Mouse (Mus musculus) kidney, embryonic 15.5 days (tissue): ENCODE measurements around the gene Fam166a. TPM values are rescaled to one million over a fixed set of nuclear protein-coding genes. Genes with fewer than 3 reads are reported as not detected.

Experiments
- ATAC-seq: fragments of 200-750 bp; cut with Nextera tagmentation; replicated peaks from 2 replicates; pipeline ENCODE4 v1.8.0; 2017; ENCODE audit warnings: moderate TSS enrichment; ENCODE audit not compliant: low FRiP score
- H3K27ac ChIP-seq: fragments of 300-500 bp; sonication (generic); 2 replicates; pipeline ENCODE4 v1.5.1; 2015; ENCODE audit warnings: mild to moderate bottlenecking, inconsistent platforms
- H3K27me3 ChIP-seq: fragments of 300-500 bp; sonication (generic); 2 replicates; pipeline ENCODE4 v1.6.1; 2015; ENCODE audit warnings: inconsistent platforms
- H3K36me3 ChIP-seq: fragments of 300-500 bp; sonication (generic); 2 replicates; pipeline ENCODE4 v1.6.1; 2015; ENCODE audit warnings: inconsistent platforms
- H3K4me1 ChIP-seq: fragments of 300-500 bp; sonication (generic); 2 replicates; pipeline ENCODE4 v1.6.1; 2015; ENCODE audit warnings: inconsistent platforms
- H3K4me2 ChIP-seq: fragments of 300-500 bp; sonication (generic); 2 replicates; pipeline ENCODE4 v1.6.1; 2015; ENCODE audit warnings: moderate library complexity, mild to moderate bottlenecking, inconsistent platforms
- H3K4me3 ChIP-seq: fragments of 300-500 bp; sonication (generic); replicated peaks from 2 replicates; pipeline ENCODE4 v1.5.1; 2015; ENCODE audit warnings: mild to moderate bottlenecking, inconsistent platforms
- H3K9ac ChIP-seq: fragments of 300-500 bp; sonication (generic); 2 replicates; pipeline ENCODE4 v1.6.1; 2015; ENCODE audit warnings: mild to moderate bottlenecking, inconsistent platforms
- H3K9me3 ChIP-seq: fragments of 300-500 bp; sonication (generic); replicated peaks from 2 replicates; pipeline ENCODE4 v1.6.1; 2016; ENCODE audit warnings: inconsistent platforms
- whole genome bisulfite sequencing: fragments of 180-500 bp; shearing (Covaris S2); methylation state at CpG from one replicate; pipeline ENCODE4 v1.1.7; 2015; ENCODE audit warnings: mixed read lengths; 5-methylcytosine and 5-hydroxymethylcytosine counted together
- polyA plus RNA-seq: library from polyadenylated mRNA; unstranded; fragments of >200 nt; fragmentation: Nextera tagmentation; extraction: Ambion mirVana; gene quantifications from 2 replicates; pipeline ENCODE4 v1.2.1, GENCODE M21; 2015

Gene Fam166a
- 1.4 and 1.9 TPM in 2 replicates for polyA plus RNA-seq

DNA sequence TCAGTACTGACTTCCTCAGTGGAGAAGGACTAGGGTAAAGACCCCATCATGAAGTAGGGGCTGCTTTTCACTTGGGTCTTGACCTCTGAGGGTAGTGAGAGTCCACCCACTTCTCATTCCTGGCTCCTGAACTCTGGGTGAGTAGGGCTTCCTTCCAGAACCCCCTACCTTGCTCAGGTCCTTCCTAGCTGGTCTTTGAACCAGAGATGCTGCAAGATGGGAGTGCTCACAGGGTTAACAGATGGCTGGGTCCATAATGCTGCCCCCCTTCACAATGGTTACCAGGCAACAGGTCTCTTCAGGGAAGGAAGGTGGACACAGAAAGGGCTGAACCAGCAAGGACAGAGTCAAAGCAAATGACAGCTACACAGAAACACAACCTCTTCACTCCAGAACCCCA lies at the start of gene Fam166a:
Fam166a (plus strand) TSS at position 301 of the 400 bp plus-strand sequence.
- no peak for ATAC-seq
- H3K4me2 ChIP-seq: no peak within 1 kb of the TSS

DNA sequence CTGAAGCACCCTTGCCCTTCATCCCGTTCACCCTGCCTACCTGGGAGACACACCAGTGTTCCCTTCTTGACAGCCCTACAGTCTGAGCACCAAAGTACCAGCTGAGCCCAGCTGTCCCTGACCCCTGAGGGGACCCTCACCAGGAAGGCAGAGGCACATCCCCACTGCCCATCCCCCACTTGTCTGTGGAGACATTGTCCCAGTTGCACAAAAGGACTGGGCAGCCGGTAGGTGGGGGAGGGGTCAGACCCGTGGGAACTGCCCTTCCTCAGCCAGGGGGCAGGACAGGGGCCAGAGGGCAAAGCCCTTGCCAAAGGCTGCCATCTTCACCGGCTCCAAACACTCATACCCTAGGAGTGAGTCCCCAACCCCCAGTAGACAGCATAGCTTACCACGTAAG lies 48.8 kb upstream of the Fam166a start:
- no peak overlapping the region for H3K27ac ChIP-seq
- H3K27me3 ChIP-seq: no peaks in the 10 kb centered on the region
- no peak overlapping the region for H3K4me2 ChIP-seq
- WGBS: 30% methylated on average over 5 of the region's 5 CpGs
- H3K9ac ChIP-seq: no peak overlapping the region
- no peaks in the 10 kb centered on the region for H3K36me3 ChIP-seq
- no peak overlapping the region for H3K4me3 ChIP-seq
- H3K9me3 ChIP-seq: no peaks in the 10 kb centered on the region
- peaks cover 68% of the 10 kb centered on the region for H3K4me1 ChIP-seq
- ATAC-seq: no peak

More for the DNA sequence above, at the start of gene Fam166a:
- Histone ChIP-seq H3K36me3 (peaks cover 13% of the 10 kb centered on the region), H3K27me3 (no peaks in the 10 kb centered on the region), H3K27ac (no peak within 1 kb of the TSS), H3K4me1 (peaks cover 6% of the 10 kb centered on the region), H3K9ac (no peak within 1 kb of the TSS), H3K9me3 (no peaks in the 10 kb centered on the region), H3K4me3 (no peak within 1 kb of the TSS)

DNA sequence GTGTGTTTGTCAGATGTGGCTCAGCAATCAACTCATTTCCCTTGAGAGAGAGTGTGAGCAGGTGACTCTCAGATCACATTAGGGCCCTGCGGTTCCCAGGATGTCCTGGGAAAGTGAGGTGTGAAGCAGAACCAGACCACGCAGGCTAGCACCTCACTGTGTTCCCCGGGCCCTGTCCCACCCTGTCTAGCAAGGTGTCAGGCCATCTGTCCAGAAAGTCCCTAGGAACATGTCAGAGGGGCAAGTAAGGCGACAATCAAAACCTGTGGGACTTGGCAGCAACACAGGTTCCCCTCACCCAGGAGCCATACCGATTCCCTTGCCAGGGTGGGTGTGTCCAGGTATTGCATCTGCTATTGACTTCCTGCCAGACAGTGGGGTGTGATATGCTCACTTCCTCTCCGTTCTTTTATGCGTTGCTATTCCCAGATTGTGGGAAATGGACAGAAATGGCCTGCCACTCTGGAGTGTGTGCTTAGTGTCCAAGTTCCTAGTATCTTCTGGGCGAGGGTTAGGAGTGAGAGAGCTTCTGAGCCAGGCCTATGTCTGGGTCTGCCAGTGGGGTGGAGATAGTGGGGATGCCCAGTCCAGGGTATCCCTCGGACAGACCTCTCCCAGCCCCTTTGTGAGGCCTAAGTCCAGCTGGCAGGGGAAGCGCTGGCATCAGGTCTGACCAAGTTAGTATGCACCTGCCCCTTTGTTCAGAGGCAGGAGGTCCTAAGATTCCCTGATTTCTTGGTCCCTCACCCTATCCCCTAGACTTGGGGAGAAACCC lies 48.0 kb upstream of the Fam166a start:
- H3K4me3 ChIP-seq: no peak overlapping the region
- peak overlapping the region; percentile 19 for H3K27ac ChIP-seq
- H3K9me3 ChIP-seq: no peaks in the 10 kb centered on the region
- WGBS: 51% methylated on average over 10 of the region's 10 CpGs
- no peaks in the 10 kb centered on the region for H3K36me3 ChIP-seq
- no peaks in the 10 kb centered on the region for H3K27me3 ChIP-seq
- ATAC-seq: no peak
- H3K9ac ChIP-seq: no peak overlapping the region
- H3K4me1 ChIP-seq: peaks cover 71% of the 10 kb centered on the region
- H3K4me2 ChIP-seq: no peak overlapping the region

DNA sequence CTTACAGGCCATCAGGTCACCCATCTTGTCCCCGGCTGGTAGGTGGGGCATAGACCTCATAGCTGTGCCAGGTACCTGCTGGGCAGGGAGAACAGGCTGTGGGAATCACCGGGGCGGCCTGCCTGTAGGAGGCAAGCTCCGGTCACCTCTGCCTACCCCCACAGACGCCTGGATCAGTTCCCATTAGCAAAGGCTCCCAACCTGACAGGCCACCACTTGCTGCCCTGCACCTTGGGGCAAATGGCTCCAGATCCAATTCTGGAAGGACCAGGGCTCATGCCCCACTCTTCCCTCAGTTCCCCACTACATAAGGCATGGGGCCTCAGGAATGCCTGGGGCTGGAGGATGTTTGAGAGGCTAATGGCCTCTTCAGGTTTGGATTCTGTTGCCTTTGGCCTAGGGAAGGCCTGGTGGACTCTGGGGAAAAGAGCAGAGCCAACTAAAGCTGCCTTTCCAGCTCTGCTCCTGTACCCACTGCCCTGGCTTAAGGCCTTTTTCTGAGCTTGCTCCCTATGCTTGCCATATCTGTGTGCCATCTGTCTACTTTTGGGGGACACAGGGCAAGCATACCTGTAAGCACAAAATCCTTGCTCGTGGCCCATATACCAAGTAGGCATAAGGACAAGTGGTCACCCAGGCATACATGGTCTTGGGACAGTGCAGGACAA lies 47.3 kb upstream of the Fam166a start:
- no peak for ATAC-seq
- Histone ChIP-seq H3K36me3 (no peaks in the 10 kb centered on the region), H3K27me3 (0 out of 2 replicates have a peak, but pooled peaks cover under 1% of the 10 kb centered on the region), H3K9ac (no peak overlapping the region), H3K4me3 (no peak overlapping the region), H3K27ac (no peak overlapping the region), H3K4me1 (peaks cover 76% of the 10 kb centered on the region), H3K9me3 (no peaks in the 10 kb centered on the region), H3K4me2 (no peak overlapping the region)
- WGBS: 83% methylated on average over 6 of the region's 6 CpGs

DNA sequence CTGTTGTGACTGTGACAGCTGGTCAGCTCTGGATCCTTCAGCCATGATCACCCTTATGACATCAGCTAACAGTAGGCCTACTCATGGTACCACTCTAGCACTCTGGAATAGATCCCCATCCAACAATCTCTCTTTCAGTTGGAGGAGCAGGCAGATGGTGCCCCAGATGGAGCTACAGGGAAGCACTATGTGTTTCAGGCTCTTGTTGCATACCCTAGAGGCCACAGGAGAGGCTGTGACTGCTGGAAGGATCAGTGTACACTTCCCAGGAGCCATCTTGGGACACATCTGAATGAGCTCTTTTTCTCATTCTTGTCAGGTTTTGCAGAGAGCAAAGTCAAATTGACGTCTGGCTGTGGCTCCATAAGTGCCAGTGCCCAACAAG lies 46.8 kb upstream of the Fam166a start:
- H3K4me1 ChIP-seq: peaks cover 81% of the 10 kb centered on the region
- no peaks in the 10 kb centered on the region for H3K9me3 ChIP-seq
- no peak overlapping the region for H3K4me3 ChIP-seq
- H3K27me3 ChIP-seq: 0 out of 2 replicates have a peak, but pooled peaks cover 3% of the 10 kb centered on the region
- ATAC-seq: no peak
- H3K9ac ChIP-seq: no peak overlapping the region
- WGBS: 67% methylated on average over 1 of the region's 1 CpGs
- H3K27ac ChIP-seq: no peak overlapping the region
- no peaks in the 10 kb centered on the region for H3K36me3 ChIP-seq
- no peak overlapping the region for H3K4me2 ChIP-seq

DNA sequence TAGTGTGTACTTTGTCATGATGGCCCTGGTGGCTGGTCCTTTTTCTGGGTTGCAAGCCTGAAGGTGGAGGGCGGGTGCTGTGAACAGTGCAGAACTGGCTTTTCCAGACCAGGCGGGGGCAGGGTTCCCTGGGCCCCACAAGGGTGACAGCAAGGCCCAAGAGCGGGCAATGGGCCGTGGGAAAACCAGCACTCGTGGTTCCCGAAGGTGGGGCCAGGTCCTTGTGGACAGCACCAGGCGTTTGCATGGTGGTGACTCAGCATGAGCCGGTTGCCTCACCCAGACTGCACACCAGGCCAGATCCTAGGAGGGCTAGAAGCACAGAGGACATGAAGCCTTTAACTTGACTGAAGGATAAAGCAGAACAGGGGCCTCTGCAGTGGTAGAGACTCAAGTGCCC lies 45.9 kb upstream of the Fam166a start:
- ATAC-seq: no peak
- 47% methylated on average over 8 of the region's 8 CpGs for WGBS
- no peak overlapping the region for H3K4me2 ChIP-seq
- no peaks in the 10 kb centered on the region for H3K36me3 ChIP-seq
- peaks cover 82% of the 10 kb centered on the region for H3K4me1 ChIP-seq
- peaks cover 5% of the 10 kb centered on the region; the same call in 1 of the 2 replicates for H3K27me3 ChIP-seq
- H3K9me3 ChIP-seq: no peaks in the 10 kb centered on the region
- H3K4me3 ChIP-seq: no peak overlapping the region
- H3K27ac ChIP-seq: peak overlapping the region; percentile 10; the same call in 1 of the 2 replicates
- H3K9ac ChIP-seq: no peak overlapping the region

DNA sequence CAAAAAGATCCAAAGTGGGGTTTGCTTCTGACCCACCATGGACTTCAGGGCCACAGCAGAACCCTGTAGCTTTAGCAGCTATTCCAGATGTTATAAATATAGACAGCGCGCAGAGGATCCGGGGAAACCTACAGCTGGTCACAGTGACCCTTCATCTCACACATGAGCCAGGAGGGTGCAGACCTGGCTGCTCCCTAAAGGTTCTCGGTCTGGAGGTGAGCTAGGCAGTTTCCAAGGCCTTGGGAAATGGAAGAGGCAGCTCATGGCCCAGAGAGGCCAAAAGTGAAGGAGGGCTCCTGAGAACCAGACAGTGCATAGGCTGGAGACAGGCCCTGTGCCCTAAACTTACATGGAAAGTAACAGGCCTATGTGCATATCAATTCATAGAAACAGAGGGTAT lies 44.7 kb upstream of the Fam166a start:
- H3K9me3 ChIP-seq: no peaks in the 10 kb centered on the region
- H3K4me3 ChIP-seq: no peak overlapping the region
- peaks cover 17% of the 10 kb centered on the region for H3K27me3 ChIP-seq
- H3K9ac ChIP-seq: no peak overlapping the region
- 94% methylated on average over 4 of the region's 4 CpGs for WGBS
- no peak for ATAC-seq
- H3K4me1 ChIP-seq: peaks cover 82% of the 10 kb centered on the region
- no peak overlapping the region for H3K4me2 ChIP-seq
- H3K36me3 ChIP-seq: no peaks in the 10 kb centered on the region
- no peak overlapping the region for H3K27ac ChIP-seq

DNA sequence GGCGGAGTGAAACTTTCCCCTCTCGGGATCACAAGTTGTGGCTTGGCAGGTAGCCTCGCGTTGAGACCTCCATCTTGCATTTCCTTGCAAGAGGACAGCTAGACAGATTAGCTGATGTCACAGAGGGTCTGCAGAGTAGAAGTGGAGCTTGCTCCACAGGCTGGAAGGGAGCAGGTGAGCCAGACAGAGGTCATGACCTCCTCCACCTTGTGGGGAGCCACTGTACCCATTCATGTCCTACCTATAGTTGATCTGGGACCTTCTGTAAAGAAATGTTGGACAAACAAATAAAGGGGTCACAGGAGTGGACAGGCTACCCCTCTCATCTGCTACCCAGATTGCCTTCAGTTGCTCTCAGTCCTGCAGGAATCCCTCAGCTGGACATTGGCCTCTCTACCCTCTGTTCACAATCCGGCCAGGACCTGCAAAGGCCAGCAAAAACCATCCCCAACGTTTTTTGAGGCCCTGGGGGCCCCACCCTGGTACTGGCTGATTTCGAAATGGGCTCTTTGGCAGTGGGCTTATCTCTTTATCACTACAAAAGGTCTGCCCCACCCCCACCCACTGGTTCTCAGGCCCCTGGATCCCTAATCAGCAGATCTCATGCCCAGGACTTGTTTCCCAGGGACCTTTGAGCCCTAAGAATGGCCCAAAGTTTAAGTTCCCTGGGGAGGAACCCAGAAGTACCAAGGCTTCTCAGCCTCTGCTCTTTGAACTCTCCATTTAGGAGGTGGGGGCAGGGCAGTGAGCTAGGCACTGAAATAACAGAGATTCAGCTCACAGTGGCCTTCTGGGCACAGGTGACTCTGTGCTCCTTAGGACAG lies 43.5 kb upstream of the Fam166a start:
- Histone ChIP-seq H3K4me3 (no peak overlapping the region), H3K4me2 (no peak overlapping the region), H3K27ac (peak overlapping the region; percentile 91), H3K9me3 (no peaks in the 10 kb centered on the region), H3K36me3 (no peaks in the 10 kb centered on the region), H3K9ac (no peak overlapping the region), H3K27me3 (peaks cover 30% of the 10 kb centered on the region), H3K4me1 (peaks cover 83% of the 10 kb centered on the region)
- 45% methylated on average over 7 of the region's 7 CpGs for WGBS
- ATAC-seq: no peak

DNA sequence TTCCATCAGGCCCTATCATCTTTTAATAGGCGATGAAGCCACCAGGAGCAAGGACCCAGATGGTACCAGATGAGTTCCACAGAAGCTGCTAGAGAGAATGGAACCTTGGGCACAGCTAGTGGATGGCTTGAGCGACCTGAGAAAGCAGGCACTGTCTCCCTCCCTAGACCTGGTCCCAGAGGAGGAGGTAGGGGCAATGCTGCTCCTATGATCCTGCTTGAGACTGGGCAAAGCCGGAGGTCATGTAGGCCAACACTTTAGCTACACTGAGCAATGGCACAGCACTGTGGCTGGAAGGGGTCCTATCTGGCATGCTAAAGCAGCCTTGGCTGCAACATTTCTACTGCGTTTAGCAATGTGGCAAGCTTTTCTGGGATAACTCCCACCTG lies 42.9 kb upstream of the Fam166a start:
- WGBS: 78% methylated on average over 4 of the region's 4 CpGs
- H3K27me3 ChIP-seq: peaks cover 34% of the 10 kb centered on the region
- H3K9me3 ChIP-seq: no peaks in the 10 kb centered on the region
- H3K27ac ChIP-seq: peak overlapping the region; percentile 91
- H3K9ac ChIP-seq: no peak overlapping the region
- H3K36me3 ChIP-seq: no peaks in the 10 kb centered on the region
- no peak for ATAC-seq
- no peak overlapping the region for H3K4me3 ChIP-seq
- H3K4me1 ChIP-seq: peaks cover 81% of the 10 kb centered on the region
- 0 out of 2 replicates have a peak overlapping the region, but pooled peaks have one; percentile 1 for H3K4me2 ChIP-seq

DNA sequence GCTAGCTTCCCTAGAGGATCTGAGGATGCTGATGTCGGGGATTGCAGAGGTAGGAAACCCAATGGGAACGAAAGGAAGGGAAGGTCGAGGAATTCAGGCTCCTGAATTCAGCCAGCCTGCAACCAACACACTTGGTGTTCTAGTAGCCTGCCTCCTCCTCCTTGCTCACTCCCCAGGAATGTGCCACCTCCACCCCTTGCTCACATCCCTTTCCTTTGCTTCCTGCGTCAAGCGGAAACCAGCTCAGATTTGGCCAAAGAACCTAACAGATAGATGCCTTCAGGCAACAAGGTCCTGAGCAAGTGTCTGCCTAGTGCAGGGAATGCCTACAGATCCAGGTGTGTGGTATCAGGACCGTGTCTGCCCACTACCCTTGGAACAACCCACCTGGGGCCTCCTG lies 42.0 kb upstream of the Fam166a start:
- H3K4me2 ChIP-seq: peak overlapping the region; percentile 51
- H3K9me3 ChIP-seq: no peaks in the 10 kb centered on the region
- H3K27me3 ChIP-seq: peaks cover 42% of the 10 kb centered on the region
- H3K9ac ChIP-seq: 0 out of 2 replicates have a peak overlapping the region, but pooled peaks have one; percentile 2
- 38% methylated on average over 6 of the region's 6 CpGs for WGBS
- H3K36me3 ChIP-seq: no peaks in the 10 kb centered on the region
- no peak for ATAC-seq
- peak overlapping the region; percentile 91 for H3K27ac ChIP-seq
- peak overlapping the region; percentile 28 for H3K4me3 ChIP-seq
- peaks cover 83% of the 10 kb centered on the region for H3K4me1 ChIP-seq

DNA sequence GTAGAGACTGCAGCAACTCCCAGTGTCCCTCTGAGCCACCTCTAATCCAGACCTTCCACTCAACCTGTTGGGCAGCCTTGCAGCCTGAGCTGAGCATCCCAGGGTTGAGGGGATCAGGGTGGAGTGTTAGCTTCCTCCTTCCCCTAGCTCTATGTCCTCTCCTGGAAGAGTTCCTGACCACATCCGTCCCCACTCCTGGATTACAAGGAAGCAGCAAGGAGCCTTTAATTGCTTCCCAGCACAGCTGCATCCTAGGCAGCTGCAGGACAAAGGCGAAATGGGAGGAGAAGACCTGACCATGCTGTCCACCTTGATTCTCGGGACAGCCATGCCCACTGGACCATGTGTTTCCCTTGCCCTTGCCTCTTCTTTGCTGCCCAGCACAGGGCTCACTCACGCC lies 41.5 kb upstream of the Fam166a start:
- H3K9ac ChIP-seq: peak overlapping the region; percentile 21; the same call in 1 of the 2 replicates
- peaks cover 46% of the 10 kb centered on the region for H3K27me3 ChIP-seq
- H3K27ac ChIP-seq: peak overlapping the region; percentile 91
- no peak for ATAC-seq
- peak overlapping the region; percentile 51 for H3K4me2 ChIP-seq
- no peaks in the 10 kb centered on the region for H3K36me3 ChIP-seq
- no peaks in the 10 kb centered on the region for H3K9me3 ChIP-seq
- H3K4me1 ChIP-seq: peaks cover 84% of the 10 kb centered on the region
- H3K4me3 ChIP-seq: peak overlapping the region; percentile 28
- WGBS: 11% methylated on average over 4 of the region's 4 CpGs

DNA sequence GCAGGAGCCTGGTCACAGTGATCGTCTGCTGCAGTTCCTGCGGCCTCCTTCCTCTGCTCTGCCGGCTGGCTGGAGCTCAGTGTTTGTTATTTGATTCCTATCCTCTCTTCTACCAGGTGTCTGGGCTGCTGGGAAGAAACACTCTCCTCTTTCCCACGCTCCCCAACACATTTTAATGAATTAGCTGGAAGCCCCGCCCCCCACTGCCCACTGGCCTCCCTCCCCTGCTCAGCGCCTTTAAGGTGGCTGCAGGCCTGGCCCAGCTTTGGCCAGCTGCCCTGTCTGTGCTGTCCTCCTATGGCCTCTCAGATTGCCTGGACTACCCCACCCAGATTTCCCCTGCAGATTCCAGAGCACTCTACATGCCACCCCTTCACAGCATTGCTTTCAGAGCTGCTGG lies 40.9 kb upstream of the Fam166a start:
- Histone ChIP-seq H3K4me1 (peaks cover 84% of the 10 kb centered on the region), H3K27me3 (peaks cover 50% of the 10 kb centered on the region), H3K27ac (peak overlapping the region; percentile 91), H3K4me3 (peak overlapping the region; percentile 28), H3K9me3 (no peaks in the 10 kb centered on the region), H3K9ac (peak overlapping the region; percentile 21; the same call in 1 of the 2 replicates), H3K36me3 (no peaks in the 10 kb centered on the region), H3K4me2 (peak overlapping the region; percentile 51)
- ATAC-seq: peak; percentile 47
- WGBS: 0% methylated on average over 6 of the region's 6 CpGs
